Mouse (Mus musculus) heart, adult 2 months (tissue): Measurements from ENCODE around the gene Rnaseh2c.

Experiments
- CTCF ChIP-seq: fragments of 200-600 bp; IDR thresholded peaks from 2 replicates; pipeline ENCODE4 v1.8.1; 2022; ENCODE audit warnings: antibody characterized with exemption, mild to moderate bottlenecking, moderate library complexity
- POLR2A ChIP-seq: fragments of 200-500 bp; IDR thresholded peaks from 2 replicates; pipeline ENCODE4 v1.6.1; 2011; ENCODE audit warnings: mild to moderate bottlenecking, low read depth, low read length, control low read depth; ENCODE audit not compliant: insufficient read depth

- no peak for TF ChIP-seq CTCF
- no peak for TF ChIP-seq POLR2A
These were observed 3.5 kb downstream of the Rnaseh2c start for GRCm38 (mm10) chr19:5605126-5605525.
